Mouse (Mus musculus) lung, postnatal 14 days (tissue): ENCODE measurements at regions not wholly inside any gene's neighbourhood (a gene's known extent, or its start where the extent isn't known, plus 50 kb on each side); places are given as distances from the start of the nearest gene placed in this dataset.
"Not testable (repeated sequence)": the region's sequence is repeated elsewhere in the genome, so short reads cannot be mapped to it uniquely, and the experiment has no call there.

Experiments
- DNase-seq: peaks from one replicate; pipeline ENCODE4 v3.0.0; 2021

GRCm38 (mm10) chr10:91443321-91443720 lies 262.2 kb upstream of the Tmpo start:
- DNase-seq: no peak

- no peak for DNase-seq
These were observed 258.9 kb upstream of the Tmpo start for GRCm38 (mm10) chr10:91440051-91440450.

- DNase-seq: no peak
These were observed 256.8 kb upstream of the Tmpo start for GRCm38 (mm10) chr10:91437917-91438316.

DNA sequence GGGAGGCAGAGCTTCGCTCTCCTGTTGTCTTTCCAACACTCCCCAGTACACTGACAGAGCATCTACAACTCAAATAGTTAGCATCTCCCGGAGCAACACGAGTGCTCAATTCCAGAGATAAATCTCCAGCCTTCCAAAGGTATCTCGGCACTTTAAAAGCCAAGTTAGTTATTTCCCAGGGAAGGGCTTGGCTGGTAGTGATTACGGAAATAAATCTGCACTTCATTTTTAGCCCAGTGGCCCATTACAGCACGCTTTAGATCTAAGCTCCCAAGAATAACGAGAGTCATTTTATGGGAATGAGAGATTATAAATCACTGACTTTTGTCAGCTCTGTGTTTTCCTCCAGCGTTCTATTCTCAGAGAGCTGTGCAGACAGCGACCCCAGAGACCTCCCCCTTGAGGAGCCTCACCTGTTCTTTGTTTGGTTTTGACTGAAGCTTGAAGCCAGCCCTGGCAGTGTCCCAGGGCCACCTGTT lies 255.0 kb upstream of the Tmpo start:
- no peak for DNase-seq

DNA sequence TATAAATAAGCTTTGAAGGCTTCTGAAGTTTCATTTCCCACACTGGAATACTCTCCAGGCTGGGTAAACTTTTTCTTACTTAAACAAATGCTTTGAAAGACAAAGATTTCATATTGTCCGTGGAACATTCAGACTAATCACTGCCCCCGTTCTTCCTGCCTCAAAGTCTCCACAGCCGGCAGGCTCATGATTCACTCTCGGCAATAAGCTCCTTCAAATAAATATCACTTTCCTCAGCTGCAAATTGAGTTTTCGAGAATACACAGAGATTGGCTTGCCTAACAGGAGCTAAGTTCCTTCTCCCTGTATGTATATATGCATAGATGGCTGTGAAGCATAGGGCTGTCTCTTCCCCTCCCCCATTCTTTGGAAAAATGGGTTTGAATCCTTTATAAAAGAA lies 249.2 kb upstream of the Tmpo start:
- DNase-seq: no peak

GRCm38 (mm10) chr10:91426584-91426983 lies 245.5 kb upstream of the Tmpo start:
- no peak for DNase-seq

GRCm38 (mm10) chr10:91425625-91426385 lies 244.7 kb upstream of the Tmpo start:
- not testable (repeated sequence) for DNase-seq

GRCm38 (mm10) chr10:91424786-91425185 lies 243.7 kb upstream of the Tmpo start:
- no peak for DNase-seq

DNA sequence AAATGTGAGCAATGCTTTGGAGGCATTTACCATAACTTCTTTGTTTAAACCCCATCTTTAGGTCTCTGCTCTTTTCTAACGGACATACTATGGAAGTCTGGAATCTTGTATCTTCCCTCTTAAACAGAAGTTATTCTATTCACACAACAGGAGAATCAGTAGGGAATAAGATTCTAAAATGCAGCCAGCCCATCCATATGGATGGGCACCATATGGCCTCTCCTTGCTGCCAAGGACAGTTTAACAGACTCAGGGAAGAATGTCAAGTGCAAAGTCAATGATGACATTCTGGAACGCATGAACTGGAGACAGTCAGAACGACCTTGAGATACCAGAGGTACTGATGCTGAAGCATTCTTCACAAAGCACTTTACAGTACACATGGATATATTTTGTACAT lies 206.1 kb upstream of the Tmpo start:
- no peak for DNase-seq

GRCm38 (mm10) chr10:91384372-91384771 lies 203.3 kb upstream of the Tmpo start:
- DNase-seq: peak; percentile 14

GRCm38 (mm10) chr10:91376683-91377082 lies 195.6 kb upstream of the Tmpo start:
- no peak for DNase-seq

DNA sequence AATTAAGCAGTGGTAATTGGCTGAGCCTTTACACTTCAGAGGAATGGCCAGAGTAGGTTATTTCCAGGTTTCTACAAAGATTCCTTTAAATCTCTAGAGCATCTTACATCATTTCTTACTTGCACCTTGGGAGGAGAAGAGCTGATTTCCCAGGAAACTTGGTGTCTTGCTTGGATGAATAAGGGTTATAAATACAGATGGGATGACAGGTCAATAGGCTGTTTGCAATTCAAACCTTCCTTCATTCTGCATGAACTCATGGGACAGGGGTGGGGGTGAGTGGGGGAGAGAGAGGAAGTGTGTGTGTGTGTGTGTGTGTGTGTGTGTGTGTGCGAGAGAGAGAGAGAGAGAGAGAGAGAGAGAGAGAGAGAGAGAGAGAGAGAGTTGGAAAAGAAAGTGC lies 186.4 kb upstream of the Tmpo start:
- no peak for DNase-seq

DNA sequence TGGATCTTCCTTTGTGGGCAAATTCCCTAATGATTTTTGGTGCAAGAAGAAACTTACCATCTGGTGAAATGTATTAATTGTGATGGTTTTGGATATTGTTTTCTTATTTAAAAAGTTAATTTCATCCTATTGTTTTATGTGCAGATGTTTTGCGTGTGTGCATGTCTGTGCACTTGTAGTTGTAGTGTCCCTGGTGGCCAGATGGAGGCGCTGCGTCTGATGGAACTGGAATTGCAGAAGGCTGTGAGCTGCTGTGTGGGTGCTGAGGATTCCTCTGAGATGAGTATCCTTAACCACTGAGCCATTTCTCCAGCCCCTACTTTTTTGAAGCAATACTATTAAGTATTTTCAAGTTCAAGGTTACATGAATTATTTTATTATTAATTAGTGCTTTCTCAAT lies 181.5 kb upstream of the Tmpo start:
- DNase-seq: no peak

DNA sequence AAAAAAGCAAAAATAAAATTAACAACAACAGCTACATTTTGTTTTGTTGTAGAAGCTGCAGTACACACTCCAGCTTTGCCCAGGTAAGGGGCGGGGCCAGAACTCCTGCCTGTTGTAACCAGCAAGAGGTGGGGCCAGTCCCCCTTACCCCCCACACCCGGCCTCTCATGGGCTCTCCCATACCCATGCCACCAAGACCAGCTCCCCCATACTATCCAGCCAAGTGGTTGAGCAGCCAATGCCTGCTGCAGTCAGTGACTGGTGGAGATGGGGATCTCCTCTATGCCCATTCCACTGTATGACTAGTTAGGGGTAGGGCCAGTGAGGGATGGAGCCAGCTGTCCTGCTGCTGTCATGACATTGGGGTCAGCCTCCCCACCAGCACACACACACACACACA lies 180.5 kb upstream of the Tmpo start:
- DNase-seq: no peak

DNA sequence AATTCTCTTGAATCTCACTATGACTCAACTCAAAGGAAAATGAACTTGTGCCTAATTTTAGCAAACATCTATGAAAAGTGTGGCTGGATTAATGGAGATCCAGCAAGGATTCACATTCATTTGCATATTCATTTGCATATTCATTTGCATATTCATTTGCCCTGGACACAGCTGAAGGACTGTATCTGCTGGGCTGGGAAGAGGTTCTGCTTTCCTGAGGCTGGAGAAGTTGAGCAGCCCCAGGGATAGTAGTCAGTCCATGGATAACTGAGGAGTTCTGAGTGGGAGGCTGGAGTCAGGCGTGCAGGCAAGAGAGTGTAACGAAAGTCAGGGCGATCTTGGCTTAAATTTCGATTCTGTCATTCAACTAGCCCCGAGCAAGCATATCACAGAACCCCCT lies 164.3 kb upstream of the Tmpo start:
- no peak for DNase-seq

DNA sequence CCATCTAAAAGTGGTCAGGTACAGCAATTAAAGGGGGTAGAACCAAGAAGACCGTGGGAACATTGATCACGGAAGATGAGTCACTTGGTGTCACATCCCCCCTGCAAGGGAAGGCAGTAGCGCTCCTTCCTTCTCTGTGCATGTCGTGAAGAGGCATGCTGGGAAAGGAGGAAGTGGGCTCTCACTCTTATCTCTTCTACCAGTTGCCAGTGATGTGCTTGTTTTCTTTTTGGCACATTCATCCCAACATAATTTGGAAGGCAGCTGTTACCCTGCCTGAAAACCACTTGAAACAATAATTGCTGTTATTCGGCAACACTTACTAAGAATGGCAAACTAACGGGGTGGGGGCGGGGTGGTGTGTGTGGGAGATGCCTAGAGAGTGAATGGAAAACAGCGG lies 161.0 kb upstream of the Tmpo start:
- no peak for DNase-seq

- DNase-seq: no peak
These were observed 158.2 kb upstream of the Tmpo start for GRCm38 (mm10) chr10:91339361-91339760.

DNA sequence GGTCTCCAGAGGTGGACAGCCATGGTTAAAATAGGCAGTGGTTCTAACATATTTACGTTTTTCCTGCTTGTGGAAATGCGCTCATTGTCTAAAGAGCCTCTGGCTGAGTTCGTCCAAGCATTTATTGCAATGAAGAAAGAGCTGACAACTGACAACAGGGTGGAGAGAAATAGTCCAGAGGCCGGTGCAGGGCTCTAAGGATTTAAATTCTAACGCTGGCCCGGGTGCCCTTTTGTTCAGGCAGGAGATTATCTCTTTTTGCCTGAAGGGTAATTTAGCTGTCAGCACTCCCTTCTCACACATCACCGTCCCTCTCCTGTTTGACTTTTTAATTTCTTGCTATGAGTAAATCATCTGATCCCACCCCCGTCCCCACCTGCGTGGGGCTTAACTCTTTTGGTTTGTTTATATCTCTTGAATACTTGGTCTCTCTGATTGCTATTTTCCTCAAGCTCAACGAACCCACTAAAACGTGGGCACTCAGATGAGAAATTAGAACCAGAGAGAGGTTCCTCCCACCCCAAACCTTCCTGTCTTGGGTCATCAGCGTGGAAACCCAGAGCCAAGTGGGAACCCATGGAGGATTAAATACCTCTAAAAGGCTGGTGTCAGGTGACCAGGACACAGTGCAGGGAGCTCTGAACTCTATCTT lies 145.7 kb upstream of the Tmpo start:
- DNase-seq: no peak

DNA sequence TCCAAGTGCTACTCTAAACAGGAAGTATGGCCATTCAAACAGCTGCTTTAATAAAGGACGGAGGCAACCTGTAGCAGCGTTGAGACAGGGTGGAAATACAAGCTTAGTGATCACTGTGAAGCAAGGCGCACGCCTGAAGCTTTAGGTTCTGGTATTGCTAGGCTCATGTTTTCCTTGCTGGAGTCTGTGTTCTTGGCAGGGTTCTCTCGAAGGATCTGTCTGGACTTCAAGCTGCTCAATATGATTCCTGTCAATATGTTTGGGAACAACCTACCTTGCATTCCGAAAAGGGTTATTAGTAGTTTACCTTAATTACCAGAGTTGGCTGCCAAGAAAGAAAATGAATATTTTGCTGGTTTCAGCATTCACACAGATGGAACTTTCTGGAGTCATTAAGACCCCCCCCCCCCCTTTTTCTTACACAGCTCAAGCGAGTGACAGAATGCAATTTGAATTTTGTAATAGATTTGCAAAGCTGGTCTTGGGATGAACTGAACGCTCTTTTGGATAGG lies 145.1 kb upstream of the Tmpo start:
- DNase-seq: no peak

DNA sequence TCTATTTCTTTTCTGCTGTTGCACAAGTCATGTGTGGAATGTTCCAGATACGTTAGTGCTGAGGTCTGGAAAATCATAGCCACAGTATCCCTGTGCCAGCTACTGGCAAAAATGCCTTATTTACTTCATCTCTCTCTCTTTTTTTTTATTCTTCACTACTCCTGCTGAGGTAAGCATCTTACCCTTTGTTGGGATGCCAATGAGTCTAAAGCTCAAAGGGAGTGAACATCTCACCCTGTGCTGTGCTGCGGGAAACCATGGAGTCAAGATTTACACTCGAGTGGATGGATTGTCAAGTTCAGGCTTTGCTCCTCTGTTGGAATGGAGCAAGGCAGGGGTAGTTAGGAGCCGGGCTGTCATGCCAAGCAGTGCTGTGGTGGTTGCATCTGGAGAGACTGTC lies 140.1 kb upstream of the Tmpo start:
- no peak for DNase-seq

- no peak for DNase-seq
These were observed 138.5 kb upstream of the Tmpo start for GRCm38 (mm10) chr10:91319442-91320112.

GRCm38 (mm10) chr10:91314441-91314840 lies 133.3 kb upstream of the Tmpo start:
- DNase-seq: no peak

DNA sequence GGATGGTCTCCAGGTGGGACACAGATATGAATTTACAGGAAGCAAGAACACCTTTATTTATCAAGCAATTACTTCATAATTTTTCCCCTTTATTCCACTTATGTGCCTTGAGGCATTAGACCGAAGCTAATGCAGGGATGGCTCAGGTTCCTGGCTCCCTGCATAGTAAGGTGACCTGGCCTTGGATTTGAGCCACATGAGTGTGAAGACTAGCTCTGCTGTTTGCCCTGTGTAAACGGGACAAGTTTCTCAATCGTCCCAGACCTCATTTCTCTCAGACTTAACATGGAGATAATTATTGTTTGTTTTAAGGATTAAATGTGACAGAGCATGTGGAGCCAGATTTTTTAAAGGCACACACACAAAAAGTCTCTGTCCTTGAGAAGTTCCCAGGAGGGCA lies 132.2 kb upstream of the Tmpo start:
- DNase-seq: no peak

DNA sequence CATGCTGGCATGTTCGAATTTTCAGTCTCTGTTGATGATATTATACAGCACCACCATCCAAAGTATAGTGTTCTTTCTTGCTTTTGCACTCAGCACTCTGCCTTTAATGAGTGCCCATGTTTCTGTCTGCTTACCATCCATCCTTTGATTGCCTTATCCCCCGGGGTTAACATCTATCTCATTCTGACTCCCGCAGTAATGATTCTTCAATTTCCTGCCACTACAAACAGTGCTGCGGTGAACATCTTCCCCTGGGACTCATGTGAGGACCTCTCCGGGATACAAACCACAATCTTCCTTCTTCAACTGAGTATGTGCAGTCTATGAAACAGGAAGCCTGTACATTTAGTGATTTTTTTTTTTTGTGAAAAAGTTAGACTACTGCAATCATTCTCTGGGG lies 131.8 kb upstream of the Tmpo start:
- DNase-seq: no peak
